Mouse (Mus musculus) cortical plate, adult 2 months (tissue): ENCODE measurements around the gene Dlx4.

Source experiments
- CTCF ChIP-seq: fragments of 200-500 bp; IDR thresholded peaks from 2 replicates; pipeline ENCODE4 v1.5.1; 2011; ENCODE audit warnings: mild to moderate bottlenecking, control low read depth, low read length; ENCODE audit not compliant: insufficient read depth; ENCODE audit errors: extremely low read depth
- POLR2A ChIP-seq: fragments of 200-500 bp; IDR thresholded peaks from 2 replicates; pipeline ENCODE4 v1.6.1; 2011; ENCODE audit warnings: mild to moderate bottlenecking, low read length, control low read depth; ENCODE audit not compliant: insufficient read depth; ENCODE audit errors: extremely low read depth

GRCm38 (mm10) chr11:95104266-95104665 is 41.8 kb downstream of the Dlx4 start:
- TF ChIP-seq CTCF = no peak
- no peak for TF ChIP-seq POLR2A
